Mouse (Mus musculus) ES-Bruce4 (cell line): ENCODE measurements around the gene Gm5129.

Experiments
- CTCF ChIP-seq: IDR thresholded peaks from one replicate; pipeline ENCODE4 v1.8.1; 2011; ENCODE audit warnings: low read depth, low read length
- EP300 ChIP-seq: IDR thresholded peaks from 2 replicates; pipeline ENCODE4 v1.6.1; 2011; ENCODE audit warnings: low read depth, low read length; ENCODE audit not compliant: insufficient read depth
- POLR2A ChIP-seq: IDR thresholded peaks from one replicate; pipeline ENCODE4 v1.8.1; 2011; ENCODE audit warnings: low read length; ENCODE audit not compliant: insufficient read depth

DNA sequence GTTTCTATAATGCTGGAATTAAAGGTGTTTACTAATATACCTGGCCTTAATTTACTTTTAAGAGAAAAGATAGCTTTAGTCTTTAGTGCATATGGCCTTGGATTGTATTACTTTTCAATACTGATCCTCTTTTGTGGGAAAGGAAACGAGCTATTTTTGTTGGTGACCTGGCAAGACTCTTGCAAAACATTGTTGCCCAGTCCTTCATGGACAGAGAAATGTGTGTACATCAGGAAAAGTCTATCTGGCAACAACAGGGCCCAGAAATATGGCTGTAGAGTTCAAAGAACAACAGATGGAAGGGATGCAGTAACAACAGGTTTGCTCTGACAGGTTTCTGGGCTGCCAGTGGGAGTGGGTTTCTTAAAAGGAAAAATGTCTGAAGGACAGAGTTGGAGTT, 4.9 kb upstream of the Gm5129 start:
- TF ChIP-seq CTCF, result no peak
- TF ChIP-seq POLR2A, result no peak
- no peak for TF ChIP-seq EP300
